Mouse (Mus musculus) midbrain, embryonic 13.5 days (tissue): ENCODE data around the gene Stra8. TPM values are rescaled to one million over a fixed set of nuclear protein-coding genes. Genes with fewer than 3 reads are reported as not detected.

Source experiments
- ATAC-seq: fragments of 200-750 bp; cut with Nextera tagmentation; 2 replicates; pipeline ENCODE4 v1.8.0; 2017; ENCODE audit warnings: mild to moderate bottlenecking, moderate TSS enrichment, moderate library complexity
- H3K27ac ChIP-seq: fragments of 300-500 bp; sonication (generic); 2 replicates; pipeline ENCODE4 v1.5.1; 2015; ENCODE audit warnings: inconsistent platforms, mild to moderate bottlenecking, moderate library complexity
- H3K27me3 ChIP-seq: fragments of 300-500 bp; sonication (generic); 2 replicates; pipeline ENCODE4 v1.6.1; 2015; ENCODE audit warnings: mild to moderate bottlenecking, inconsistent platforms
- H3K36me3 ChIP-seq: fragments of 300-500 bp; sonication (generic); 2 replicates; pipeline ENCODE4 v1.6.1; 2015; ENCODE audit warnings: mild to moderate bottlenecking, inconsistent platforms
- H3K4me1 ChIP-seq: fragments of 300-500 bp; sonication (generic); replicated peaks from 2 replicates; pipeline ENCODE4 v1.6.1; 2015; ENCODE audit warnings: inconsistent platforms
- H3K4me2 ChIP-seq: fragments of 300-500 bp; sonication (generic); replicated peaks from 2 replicates; pipeline ENCODE4 v1.6.1; 2015; ENCODE audit warnings: moderate library complexity, mild to moderate bottlenecking, inconsistent platforms
- H3K4me3 ChIP-seq: fragments of 300-500 bp; sonication (generic); replicated peaks from 2 replicates; pipeline ENCODE4 v1.5.1; 2015; ENCODE audit warnings: mild to moderate bottlenecking, inconsistent platforms
- H3K9ac ChIP-seq: fragments of 300-500 bp; sonication (generic); replicated peaks from 2 replicates; pipeline ENCODE4 v1.6.1; 2015; ENCODE audit warnings: mild to moderate bottlenecking, inconsistent platforms
- H3K9me3 ChIP-seq: fragments of 300-500 bp; sonication (generic); 2 replicates; pipeline ENCODE4 v1.6.1; 2016; ENCODE audit warnings: mild to moderate bottlenecking, inconsistent platforms
- WGBS: fragments of 180-500 bp; shearing (Covaris S2); methylation state at CpG from one replicate; pipeline ENCODE4 v1.1.7; 2015; 5-methylcytosine and 5-hydroxymethylcytosine counted together
- polyA plus RNA-seq: library from polyadenylated mRNA; unstranded; fragments of >200 nt; fragmentation: Nextera tagmentation; extraction: Ambion mirVana; gene quantifications from 2 replicates; pipeline ENCODE4 v1.2.1, GENCODE M21; 2015

Gene Stra8
- polyA plus RNA-seq, 1 experiment from 2014 or later: not detected

DNA sequence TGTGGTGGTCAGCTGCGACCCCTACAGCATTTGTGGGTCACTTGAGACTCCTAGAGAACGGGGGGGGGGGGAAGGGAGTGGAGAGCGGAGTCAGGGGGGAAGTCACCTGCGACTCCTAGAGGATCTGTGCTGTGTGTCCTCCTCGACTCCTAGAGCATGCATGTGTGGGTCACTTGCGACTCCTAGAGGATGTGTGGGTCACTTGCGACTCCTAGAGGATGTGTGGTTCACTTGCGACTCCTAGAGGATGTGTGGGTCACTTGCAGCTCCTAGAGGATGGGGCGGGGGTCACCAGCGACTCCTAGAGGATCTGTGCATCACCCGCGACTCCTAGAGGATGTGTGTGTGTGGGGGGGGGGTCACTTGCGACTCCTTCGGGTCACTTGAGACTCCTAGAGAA, 2.0 kb downstream of the Stra8 start:
- ATAC-seq: no peak
- Histone ChIP-seq H3K27me3 (no peaks in the 10 kb centered on the region), H3K4me1 (no peaks in the 10 kb centered on the region), H3K4me3 (no peak overlapping the region), H3K36me3 (no peaks in the 10 kb centered on the region), H3K9ac (no peak overlapping the region), H3K27ac (no peak overlapping the region), H3K4me2 (no peak overlapping the region), H3K9me3 (no peaks in the 10 kb centered on the region)
- 45% methylated on average over 13 of the region's 14 CpGs for WGBS

DNA sequence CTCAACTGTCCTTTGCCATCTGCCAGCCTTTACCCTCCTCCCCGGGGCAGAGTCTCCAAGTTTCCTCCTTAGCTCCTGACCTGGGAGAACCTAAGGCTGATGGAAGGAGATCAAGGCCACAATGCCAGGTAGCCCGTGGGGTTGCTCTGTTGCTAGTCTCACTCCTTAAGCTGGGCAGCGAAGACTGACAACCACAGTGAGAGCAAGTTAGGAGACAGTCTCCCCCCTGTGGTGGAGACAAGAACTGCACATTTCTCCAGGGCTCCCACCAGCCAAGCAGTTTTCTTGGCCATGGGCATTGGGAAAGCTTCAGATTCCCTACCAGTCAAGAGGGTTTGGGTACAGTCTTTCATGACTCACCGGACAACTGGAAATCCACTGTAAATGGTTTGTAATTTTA, 7.2 kb downstream of the Stra8 start:
- no peak overlapping the region for H3K9ac ChIP-seq
- no peak overlapping the region for H3K4me3 ChIP-seq
- H3K27ac ChIP-seq: no peak overlapping the region
- no peaks in the 10 kb centered on the region for H3K4me1 ChIP-seq
- H3K9me3 ChIP-seq: no peaks in the 10 kb centered on the region
- no peak overlapping the region for H3K4me2 ChIP-seq
- 41% methylated on average over 4 of the region's 4 CpGs for WGBS
- 0 out of 2 replicates have a peak, but pooled peaks have one; percentile 20 for ATAC-seq
- no peaks in the 10 kb centered on the region for H3K36me3 ChIP-seq
- no peaks in the 10 kb centered on the region for H3K27me3 ChIP-seq

DNA sequence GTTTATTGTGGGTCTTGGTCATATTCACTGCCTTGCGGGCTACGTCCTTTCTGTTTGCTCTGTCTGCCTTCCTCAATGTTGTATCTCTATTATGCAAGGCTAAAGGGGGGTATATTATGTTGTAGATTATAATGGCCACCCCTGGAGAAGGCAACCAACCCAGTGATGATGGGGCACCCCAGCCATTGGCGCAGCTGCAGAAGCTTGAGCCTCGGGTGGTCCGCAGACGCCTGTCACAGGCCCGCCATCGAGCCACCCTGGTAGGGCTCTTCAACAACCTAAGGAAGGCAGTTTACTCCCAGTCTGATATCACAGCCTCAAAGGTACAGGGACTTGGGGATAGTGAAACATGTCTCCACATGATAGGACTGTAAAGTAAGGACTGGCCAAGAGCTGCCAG, 7.6 kb downstream of the Stra8 start:
- H3K4me3 ChIP-seq: no peak overlapping the region
- no peak overlapping the region for H3K27ac ChIP-seq
- no peaks in the 10 kb centered on the region for H3K4me1 ChIP-seq
- H3K9me3 ChIP-seq: no peaks in the 10 kb centered on the region
- no peaks in the 10 kb centered on the region for H3K27me3 ChIP-seq
- no peak for ATAC-seq
- 89% methylated on average over 8 of the region's 8 CpGs for WGBS
- no peak overlapping the region for H3K9ac ChIP-seq
- no peaks in the 10 kb centered on the region for H3K36me3 ChIP-seq
- H3K4me2 ChIP-seq: no peak overlapping the region

DNA sequence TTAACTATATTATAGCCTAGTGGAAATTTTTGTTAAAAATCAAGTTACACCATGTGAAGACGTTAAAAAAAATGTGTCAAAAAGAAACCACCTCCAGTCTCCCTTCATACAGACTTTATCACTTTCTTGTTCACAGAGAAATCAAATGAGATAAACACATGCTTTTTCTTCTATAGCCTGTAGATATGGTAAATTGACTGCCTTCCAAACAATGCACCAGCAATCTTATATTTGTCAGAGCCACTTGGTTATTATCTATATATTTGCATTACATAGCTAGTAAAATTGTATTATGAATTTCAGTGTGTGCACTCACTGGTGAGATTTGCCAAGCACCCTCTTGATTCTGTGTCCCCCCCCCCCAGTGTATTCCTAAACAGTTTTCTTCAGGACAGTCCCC, 12.7 kb downstream of the Stra8 start:
- Histone ChIP-seq H3K4me2 (no peak overlapping the region), H3K27me3 (no peaks in the 10 kb centered on the region), H3K4me3 (no peak overlapping the region), H3K9me3 (no peaks in the 10 kb centered on the region), H3K36me3 (no peaks in the 10 kb centered on the region), H3K4me1 (no peaks in the 10 kb centered on the region), H3K27ac (no peak overlapping the region), H3K9ac (no peak overlapping the region)
- WGBS: 91% methylated on average over 1 of the region's 1 CpGs
- no peak for ATAC-seq

DNA sequence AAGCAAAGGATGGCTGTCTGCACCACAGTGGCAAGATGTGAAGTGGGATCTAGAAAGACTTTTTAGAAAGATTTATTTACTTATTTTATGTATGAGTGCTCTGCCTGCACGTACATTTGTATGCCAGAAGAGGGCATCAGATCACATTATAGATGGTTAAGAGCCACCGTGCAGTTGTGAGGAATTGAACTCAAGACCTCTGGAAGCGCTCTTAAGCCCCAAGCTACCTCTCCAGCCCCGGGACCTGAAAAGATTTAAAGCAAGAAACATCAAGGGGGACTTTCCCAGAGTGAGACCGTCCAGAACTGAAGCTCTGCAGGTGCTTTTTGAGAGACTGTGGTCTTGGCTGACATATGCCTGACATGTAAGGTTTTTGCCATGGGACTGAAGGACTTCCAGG, 16.8 kb downstream of the Stra8 start:
- WGBS: 74% methylated on average over 5 of the region's 5 CpGs
- H3K9ac ChIP-seq: no peak overlapping the region
- H3K27me3 ChIP-seq: no peaks in the 10 kb centered on the region
- ATAC-seq: no peak
- H3K4me2 ChIP-seq: no peak overlapping the region
- no peaks in the 10 kb centered on the region for H3K9me3 ChIP-seq
- H3K4me3 ChIP-seq: no peak overlapping the region
- H3K4me1 ChIP-seq: no peaks in the 10 kb centered on the region
- H3K27ac ChIP-seq: no peak overlapping the region
- no peaks in the 10 kb centered on the region for H3K36me3 ChIP-seq

DNA sequence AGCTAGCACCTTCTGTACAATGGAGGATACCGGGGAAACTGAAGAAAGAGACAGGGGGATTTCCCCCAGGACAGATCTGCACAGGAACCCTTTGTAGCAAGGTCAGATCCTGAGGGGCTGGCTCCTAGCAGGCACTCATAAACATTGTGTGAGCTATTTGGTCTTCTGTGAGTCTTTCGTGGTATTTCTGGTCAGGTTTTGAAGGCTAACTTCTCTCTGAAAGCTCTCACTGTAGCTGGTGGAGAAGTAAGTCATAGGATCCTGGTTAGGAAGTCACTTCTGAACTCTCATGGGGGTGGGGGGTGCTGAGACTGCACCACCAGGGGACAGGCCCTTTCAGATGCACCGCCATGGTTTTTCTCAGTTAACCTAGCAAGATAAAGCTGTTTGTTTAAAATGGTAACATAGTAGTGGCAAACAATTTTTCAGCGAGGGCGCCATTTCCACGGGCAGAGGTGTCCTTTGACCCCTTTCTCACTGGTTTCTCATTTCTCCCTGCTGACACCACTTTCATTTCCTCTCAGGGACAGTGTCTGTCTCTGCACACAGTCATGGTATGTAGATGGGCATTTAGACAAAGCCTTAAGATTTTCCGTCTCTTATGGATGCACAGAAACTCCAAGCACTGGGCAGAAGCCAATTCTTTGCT, 18.4 kb downstream of the Stra8 start:
- Histone ChIP-seq H3K27ac (no peak overlapping the region), H3K4me1 (no peaks in the 10 kb centered on the region), H3K27me3 (no peaks in the 10 kb centered on the region), H3K4me3 (no peak overlapping the region), H3K9me3 (no peaks in the 10 kb centered on the region), H3K4me2 (no peak overlapping the region), H3K9ac (no peak overlapping the region), H3K36me3 (no peaks in the 10 kb centered on the region)
- WGBS: 80% methylated on average over 7 of the region's 7 CpGs
- ATAC-seq: no peak

DNA sequence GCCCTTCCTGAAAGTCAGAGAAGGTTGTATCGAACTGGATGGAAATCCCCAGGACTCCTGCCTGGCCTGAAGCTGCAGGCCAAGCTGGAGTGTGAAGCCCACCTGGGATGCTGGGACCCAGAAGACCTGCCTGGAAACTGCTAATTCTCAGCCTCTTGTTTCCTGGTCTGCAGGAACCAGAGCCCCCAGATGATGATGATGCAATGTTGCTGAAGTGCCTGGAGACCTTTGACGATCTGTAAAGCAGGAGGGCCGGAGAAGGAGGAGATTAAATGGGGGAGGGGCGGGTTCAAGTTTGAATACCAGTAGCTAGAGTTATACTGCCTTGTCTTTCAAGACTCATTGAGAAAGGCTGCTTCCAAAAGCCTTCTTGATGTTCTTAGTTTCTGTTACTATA, 19.0 kb downstream of the Stra8 start:
- H3K36me3 ChIP-seq: no peaks in the 10 kb centered on the region
- no peak for ATAC-seq
- H3K9ac ChIP-seq: no peak overlapping the region
- no peak overlapping the region for H3K4me3 ChIP-seq
- 40% methylated on average over 4 of the region's 4 CpGs for WGBS
- H3K27ac ChIP-seq: no peak overlapping the region
- H3K4me2 ChIP-seq: no peak overlapping the region
- H3K9me3 ChIP-seq: no peaks in the 10 kb centered on the region
- no peaks in the 10 kb centered on the region for H3K4me1 ChIP-seq
- H3K27me3 ChIP-seq: no peaks in the 10 kb centered on the region

DNA sequence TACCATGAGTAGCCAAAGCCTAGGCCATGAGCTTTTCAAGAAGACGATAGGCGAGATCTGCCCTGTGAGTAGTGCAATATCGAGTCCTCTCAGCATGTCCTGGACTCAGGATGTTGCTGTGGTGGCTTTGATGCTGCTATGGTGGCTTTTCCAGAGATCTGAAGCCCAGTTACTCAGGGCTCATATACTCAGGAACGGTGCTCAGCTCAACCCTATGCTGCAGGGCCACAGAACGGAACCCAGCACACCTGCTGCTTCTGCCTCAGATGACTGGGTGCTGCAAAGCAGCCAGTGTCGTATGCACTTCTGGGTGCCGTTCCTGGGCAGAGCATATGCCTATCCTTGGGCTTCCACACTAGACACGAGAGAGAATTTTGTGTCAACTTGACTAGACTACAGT, 19.5 kb downstream of the Stra8 start:
- no peaks in the 10 kb centered on the region for H3K9me3 ChIP-seq
- no peak overlapping the region for H3K9ac ChIP-seq
- no peaks in the 10 kb centered on the region for H3K27me3 ChIP-seq
- no peaks in the 10 kb centered on the region for H3K36me3 ChIP-seq
- H3K4me2 ChIP-seq: no peak overlapping the region
- no peak overlapping the region for H3K4me3 ChIP-seq
- H3K27ac ChIP-seq: no peak overlapping the region
- H3K4me1 ChIP-seq: no peaks in the 10 kb centered on the region
- ATAC-seq: no peak
- 87% methylated on average over 8 of the region's 8 CpGs for WGBS

DNA sequence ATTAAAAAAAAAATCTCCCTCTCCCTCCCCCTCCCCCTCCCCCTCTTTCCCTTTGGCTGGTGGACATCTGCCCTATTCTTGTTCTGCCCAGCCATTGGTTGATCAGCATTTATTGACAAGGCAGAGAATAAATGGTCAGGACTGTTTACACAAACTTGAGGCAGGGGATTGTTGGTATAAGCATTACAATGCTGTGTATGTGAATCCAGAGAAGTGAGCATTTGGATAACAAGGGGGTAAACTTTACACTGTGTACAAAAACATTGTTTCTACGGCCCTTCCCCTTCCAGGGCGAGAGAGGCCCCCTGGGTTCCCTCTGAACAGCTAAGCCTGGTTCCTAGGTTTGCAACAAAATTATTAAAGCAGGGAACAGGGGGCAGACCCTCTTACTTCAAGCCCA, 21.5 kb downstream of the Stra8 start:
- Histone ChIP-seq H3K27me3 (no peaks in the 10 kb centered on the region), H3K4me3 (no peak overlapping the region), H3K36me3 (no peaks in the 10 kb centered on the region), H3K9me3 (no peaks in the 10 kb centered on the region), H3K9ac (no peak overlapping the region), H3K4me1 (no peaks in the 10 kb centered on the region), H3K27ac (no peak overlapping the region), H3K4me2 (no peak overlapping the region)
- WGBS: 52% methylated on average over 2 of the region's 2 CpGs
- ATAC-seq: no peak

DNA sequence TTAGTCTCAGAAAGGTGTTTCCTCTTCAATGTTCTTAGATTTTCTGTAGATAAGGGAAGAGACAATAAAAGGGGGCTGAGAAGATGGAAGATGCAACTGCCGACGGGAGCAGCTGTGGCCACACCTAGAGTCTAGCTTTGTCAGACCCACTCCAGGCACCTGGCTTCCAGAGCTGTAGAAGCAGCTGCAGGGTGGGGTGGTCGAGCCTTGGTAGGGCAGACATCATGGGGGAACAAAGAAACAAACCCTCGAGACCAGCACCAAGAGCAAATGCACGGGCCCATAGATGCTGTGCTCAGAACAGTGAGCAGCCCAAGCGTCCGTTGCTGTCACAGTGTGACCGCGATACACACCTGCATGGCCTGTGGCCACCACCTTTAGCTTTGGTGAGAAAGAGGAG, 22.5 kb downstream of the Stra8 start:
- no peaks in the 10 kb centered on the region for H3K36me3 ChIP-seq
- H3K27me3 ChIP-seq: no peaks in the 10 kb centered on the region
- no peak for ATAC-seq
- H3K4me1 ChIP-seq: no peaks in the 10 kb centered on the region
- 90% methylated on average over 9 of the region's 9 CpGs for WGBS
- no peak overlapping the region for H3K4me3 ChIP-seq
- no peak overlapping the region for H3K4me2 ChIP-seq
- H3K27ac ChIP-seq: no peak overlapping the region
- H3K9ac ChIP-seq: no peak overlapping the region
- no peaks in the 10 kb centered on the region for H3K9me3 ChIP-seq

DNA sequence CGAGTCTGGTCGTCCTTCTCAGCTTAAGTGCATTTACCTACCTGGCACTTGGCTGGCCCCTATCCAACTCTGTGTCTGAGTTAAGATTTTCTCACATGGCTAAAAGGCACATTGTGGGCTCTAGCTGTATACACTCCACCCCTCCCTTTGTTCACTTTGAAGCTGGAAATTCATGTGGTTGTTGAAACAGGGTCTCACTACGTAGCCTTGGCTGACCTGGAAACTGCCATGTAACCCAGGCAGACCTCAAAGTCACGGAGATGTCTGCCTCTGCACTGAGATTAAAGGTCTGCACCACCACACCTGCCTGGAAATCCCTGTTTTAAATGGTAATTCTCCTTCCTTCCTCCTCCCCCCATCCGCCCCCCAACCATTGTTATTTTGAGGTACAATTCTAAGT, 23.5 kb downstream of the Stra8 start:
- Histone ChIP-seq H3K36me3 (0 out of 2 replicates have a peak, but pooled peaks cover 3% of the 10 kb centered on the region), H3K27ac (no peak overlapping the region), H3K4me3 (no peak overlapping the region), H3K4me1 (no peaks in the 10 kb centered on the region), H3K9me3 (no peaks in the 10 kb centered on the region), H3K27me3 (no peaks in the 10 kb centered on the region; the same call in 1 of the 2 replicates), H3K9ac (no peak overlapping the region), H3K4me2 (no peak overlapping the region)
- WGBS: 83% methylated on average over 5 of the region's 5 CpGs
- no peak for ATAC-seq

DNA sequence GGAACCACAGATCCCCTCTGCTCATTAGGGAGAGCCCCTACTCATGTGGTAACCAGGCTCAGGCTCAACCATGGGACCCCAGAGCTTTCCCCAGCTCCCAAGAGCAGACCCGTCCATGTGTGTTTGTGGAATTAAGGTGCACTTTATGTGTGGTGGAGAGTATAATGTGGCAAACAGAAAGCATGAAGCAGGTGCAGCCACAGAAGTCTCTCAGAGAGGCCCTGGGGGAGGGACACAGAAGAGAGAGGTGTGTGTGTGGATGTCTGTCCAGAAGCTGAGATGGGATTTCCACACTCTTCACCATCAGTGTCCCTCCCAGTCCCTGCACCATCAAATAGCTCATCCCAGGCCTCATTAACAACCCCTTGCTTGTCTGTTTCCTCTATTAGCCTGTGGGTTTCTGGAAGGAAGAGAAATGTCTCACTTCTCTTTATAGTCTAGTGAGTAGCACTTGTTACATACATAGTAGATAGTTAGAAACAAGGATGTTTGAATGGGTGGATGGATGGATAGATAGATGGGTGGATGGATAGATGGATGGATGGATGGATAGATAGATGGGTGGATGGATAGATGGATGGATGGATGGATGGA, 26.6 kb downstream of the Stra8 start:
- H3K9me3 ChIP-seq: no peaks in the 10 kb centered on the region
- H3K27me3 ChIP-seq: no peaks in the 10 kb centered on the region; the same call in 1 of the 2 replicates
- H3K9ac ChIP-seq: no peak overlapping the region
- H3K4me1 ChIP-seq: no peaks in the 10 kb centered on the region
- no peak overlapping the region for H3K4me3 ChIP-seq
- WGBS: 100% methylated on average over 1 of the region's 1 CpGs
- H3K36me3 ChIP-seq: 0 out of 2 replicates have a peak, but pooled peaks cover 3% of the 10 kb centered on the region
- no peak overlapping the region for H3K27ac ChIP-seq
- no peak for ATAC-seq
- no peak overlapping the region for H3K4me2 ChIP-seq

DNA sequence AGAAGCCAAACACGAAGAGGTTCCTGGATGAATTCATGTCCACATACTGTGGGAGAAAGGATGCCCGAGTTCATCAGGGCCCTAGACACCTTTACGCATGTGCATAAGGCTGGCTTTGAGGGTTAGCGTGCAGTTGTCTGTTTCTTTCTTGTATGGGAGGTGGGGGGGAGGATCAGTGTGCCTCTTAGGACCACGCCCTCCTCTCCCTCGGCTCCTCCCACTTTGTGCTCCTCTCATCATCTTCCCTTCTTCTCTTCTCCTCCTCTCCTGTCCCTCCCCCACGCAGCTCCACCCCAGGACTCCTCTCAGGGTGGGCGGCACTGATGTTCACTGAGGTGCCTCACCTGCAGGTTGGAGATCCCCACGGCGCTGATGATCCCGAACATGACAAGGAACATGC, 28.5 kb downstream of the Stra8 start:
- Histone ChIP-seq H3K4me3 (peak overlapping the region; percentile 19; the same call in 1 of the 2 replicates), H3K27me3 (no peaks in the 10 kb centered on the region; the same call in 1 of the 2 replicates), H3K4me2 (peak overlapping the region; percentile 44), H3K36me3 (0 out of 2 replicates have a peak, but pooled peaks cover 3% of the 10 kb centered on the region), H3K9me3 (no peaks in the 10 kb centered on the region), H3K9ac (no peak overlapping the region), H3K27ac (no peak overlapping the region), H3K4me1 (no peaks in the 10 kb centered on the region)
- WGBS: 18% methylated on average over 11 of the region's 11 CpGs
- peak; percentile 30; the same call in 1 of the 2 replicates for ATAC-seq
